Mouse (Mus musculus): ENCODE results near the gene Sugp1. TPM values are rescaled to one million over a fixed set of nuclear protein-coding genes. Genes with fewer than 3 reads are reported as not detected.
"Not testable (repeated sequence)": the region's sequence is repeated elsewhere in the genome, so short reads cannot be mapped to it uniquely, and the experiment has no call there.

Gene Sugp1
- polyA plus RNA-seq, 1 experiment from 2014 or later, result 57.7 TPM

- Histone ChIP-seq H3K36me3 (no peaks in the 10 kb centered on the region), H3K4me2 (no peak overlapping the region), H3K9ac (no peak overlapping the region), H3K27me3 (no peaks in the 10 kb centered on the region), H3K9me3 (no peaks in the 10 kb centered on the region), H3K4me1 (replicated peaks) (peaks cover 6% of the 10 kb centered on the region), H3K27ac (replicated peaks) (no peak overlapping the region), H3K4me3 (no peak overlapping the region)
- WGBS, result 45% methylated on average over 2 of the region's 2 CpGs
- no peak for ATAC-seq (ENCODE audit: low read depth)
Measured at GRCm38 (mm10) chr8:70005178-70005577, 37.4 kb upstream of the Sugp1 start.

DNA sequence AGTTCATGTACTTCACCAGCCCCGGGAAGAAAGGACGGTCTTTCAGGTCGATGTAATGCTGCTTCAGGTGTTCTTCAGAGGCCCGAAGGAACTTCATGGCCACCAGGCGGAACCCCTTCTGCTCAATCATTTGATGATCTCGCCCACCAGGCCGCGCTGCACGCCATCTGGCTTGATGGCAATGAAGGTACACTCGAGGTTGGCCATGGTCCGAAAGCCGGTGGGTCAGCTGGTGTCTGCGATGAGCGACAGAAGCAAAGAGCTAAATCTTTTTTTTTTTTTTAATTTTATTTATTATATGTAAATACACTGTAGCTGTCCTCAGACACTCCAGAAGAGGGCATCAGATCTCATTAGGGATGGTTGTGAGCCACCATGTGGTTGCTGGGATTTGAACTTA is 31.8 kb upstream of the Sugp1 start:
- not testable (repeated sequence) for H3K36me3 ChIP-seq; H3K4me1 ChIP-seq (replicated peaks); H3K27me3 ChIP-seq; H3K9me3 ChIP-seq; H3K4me2 ChIP-seq; H3K27ac ChIP-seq (replicated peaks); ATAC-seq (ENCODE audit: low read depth); H3K4me3 ChIP-seq; H3K9ac ChIP-seq
- WGBS, result 91% methylated on average over 14 of the region's 14 CpGs

- ATAC-seq (ENCODE audit: low read depth), result no peak
- 91% methylated on average over 3 of the region's 3 CpGs for WGBS
- no peak overlapping the region for H3K9ac ChIP-seq
- no peak overlapping the region for H3K27ac ChIP-seq (replicated peaks)
- no peaks in the 10 kb centered on the region for H3K27me3 ChIP-seq
- H3K36me3 ChIP-seq, result peaks cover 12% of the 10 kb centered on the region
- H3K4me2 ChIP-seq, result no peak overlapping the region
- no peaks in the 10 kb centered on the region for H3K4me1 ChIP-seq (replicated peaks)
- H3K4me3 ChIP-seq, result no peak overlapping the region
- H3K9me3 ChIP-seq, result no peaks in the 10 kb centered on the region
Measured at GRCm38 (mm10) chr8:70012350-70012749, 30.3 kb upstream of the Sugp1 start.

GRCm38 (mm10) chr8:70012763-70013162 is 29.9 kb upstream of the Sugp1 start:
- ATAC-seq (ENCODE audit: low read depth), result no peak
- 98% methylated on average over 1 of the region's 1 CpGs for WGBS
- Histone ChIP-seq H3K36me3 (peaks cover 16% of the 10 kb centered on the region), H3K9ac (no peak overlapping the region), H3K9me3 (no peaks in the 10 kb centered on the region), H3K27ac (replicated peaks) (no peak overlapping the region), H3K4me2 (no peak overlapping the region), H3K27me3 (no peaks in the 10 kb centered on the region), H3K4me1 (replicated peaks) (no peaks in the 10 kb centered on the region), H3K4me3 (no peak overlapping the region)

DNA sequence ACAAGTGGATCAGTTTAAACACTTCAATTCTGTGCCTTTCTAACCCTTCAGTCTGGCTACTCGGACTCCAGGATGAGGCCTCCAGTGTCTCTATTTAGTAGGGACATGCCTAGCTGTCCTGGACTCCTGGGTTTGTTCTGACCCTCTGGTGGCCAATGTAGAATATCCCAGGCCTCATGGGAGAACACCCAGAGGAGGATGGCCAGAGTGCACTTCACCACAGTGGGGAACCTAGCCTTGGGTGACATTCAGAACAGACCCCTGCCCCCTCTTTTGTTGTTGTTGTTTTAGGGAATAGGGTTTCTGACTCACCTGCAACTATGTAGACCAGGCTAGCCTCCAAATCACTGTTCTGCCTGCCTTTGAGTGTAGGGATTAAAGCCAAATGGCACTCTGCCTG is 27.6 kb upstream of the Sugp1 start:
- Histone ChIP-seq H3K4me2 (no peak overlapping the region), H3K27ac (replicated peaks) (no peak overlapping the region), H3K9ac (no peak overlapping the region), H3K36me3 (peaks cover 39% of the 10 kb centered on the region), H3K9me3 (no peaks in the 10 kb centered on the region), H3K4me3 (no peak overlapping the region), H3K4me1 (replicated peaks) (no peaks in the 10 kb centered on the region), H3K27me3 (no peaks in the 10 kb centered on the region)
- 83% methylated on average over 1 of the region's 1 CpGs for WGBS
- no peak for ATAC-seq (ENCODE audit: low read depth)

DNA sequence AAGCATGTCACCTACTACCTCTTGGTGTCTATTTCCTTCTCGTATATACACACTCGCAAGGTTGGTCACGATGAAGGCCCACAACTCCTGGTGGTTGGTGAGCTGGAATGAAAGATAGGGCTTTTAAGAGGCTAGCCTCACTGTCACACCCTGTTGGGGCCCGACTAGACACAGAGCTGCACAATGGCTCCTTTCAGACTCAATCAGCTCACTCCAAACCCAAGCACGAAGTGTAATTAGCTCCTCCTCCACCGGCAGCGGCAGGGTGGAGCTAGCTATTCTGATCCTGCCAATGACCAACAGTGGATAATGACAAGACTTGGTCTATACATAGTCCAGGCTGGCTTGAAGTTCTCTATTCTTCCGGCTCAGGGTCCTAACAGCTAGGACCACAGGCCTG is 19.0 kb upstream of the Sugp1 start:
- no peak overlapping the region for H3K9ac ChIP-seq
- 60% methylated on average over 8 of the region's 8 CpGs for WGBS
- peaks cover 100% of the 10 kb centered on the region for H3K36me3 ChIP-seq
- no peaks in the 10 kb centered on the region for H3K4me1 ChIP-seq (replicated peaks)
- H3K27me3 ChIP-seq, result no peaks in the 10 kb centered on the region
- ATAC-seq (ENCODE audit: low read depth), result no peak
- H3K4me3 ChIP-seq, result no peak overlapping the region
- no peaks in the 10 kb centered on the region for H3K9me3 ChIP-seq
- H3K27ac ChIP-seq (replicated peaks), result no peak overlapping the region
- H3K4me2 ChIP-seq, result no peak overlapping the region

DNA sequence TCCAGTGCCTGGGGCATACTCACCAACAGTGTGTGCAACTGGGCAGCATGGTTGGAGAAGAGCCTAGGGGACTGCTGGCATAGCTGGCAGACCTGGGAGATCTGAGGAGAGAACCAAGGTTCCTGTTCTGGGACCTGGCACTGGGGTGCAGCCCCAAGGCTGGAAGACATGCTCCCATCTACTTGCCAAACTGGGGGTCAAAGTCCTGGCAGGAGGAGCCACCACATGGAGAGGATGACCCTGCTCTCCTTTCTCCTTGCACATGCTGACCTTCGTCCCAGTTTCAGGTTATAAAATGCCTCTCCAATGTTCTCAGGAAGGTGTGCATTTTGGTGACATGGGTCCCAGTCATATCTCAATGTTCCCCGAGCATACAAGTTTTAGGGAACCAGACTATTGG is 16.5 kb upstream of the Sugp1 start:
- WGBS, result 80% methylated on average over 2 of the region's 2 CpGs

GRCm38 (mm10) chr8:70030255-70030654 is 12.4 kb upstream of the Sugp1 start:
- no peaks in the 10 kb centered on the region for H3K27me3 ChIP-seq
- H3K9me3 ChIP-seq, result no peaks in the 10 kb centered on the region
- H3K4me2 ChIP-seq, result no peak overlapping the region
- WGBS, result 93% methylated on average over 1 of the region's 1 CpGs
- ATAC-seq (ENCODE audit: low read depth), result no peak
- peaks cover 78% of the 10 kb centered on the region for H3K36me3 ChIP-seq
- H3K27ac ChIP-seq (replicated peaks), result no peak overlapping the region
- H3K4me1 ChIP-seq (replicated peaks), result no peaks in the 10 kb centered on the region
- no peak overlapping the region for H3K9ac ChIP-seq
- H3K4me3 ChIP-seq, result no peak overlapping the region

More for the DNA sequence above, 16.5 kb upstream of the Sugp1 start:
- peaks cover 100% of the 10 kb centered on the region for H3K36me3 ChIP-seq
- H3K4me1 ChIP-seq (replicated peaks), result no peaks in the 10 kb centered on the region
- no peaks in the 10 kb centered on the region for H3K9me3 ChIP-seq
- H3K4me3 ChIP-seq, result no peak overlapping the region
- no peak overlapping the region for H3K27ac ChIP-seq (replicated peaks)
- H3K9ac ChIP-seq, result no peak overlapping the region
- ATAC-seq (ENCODE audit: low read depth), result no peak
- no peaks in the 10 kb centered on the region for H3K27me3 ChIP-seq
- no peak overlapping the region for H3K4me2 ChIP-seq

GRCm38 (mm10) chr8:70037994-70038393 is 4.6 kb upstream of the Sugp1 start:
- H3K4me3 ChIP-seq, result no peak overlapping the region
- no peak for ATAC-seq (ENCODE audit: low read depth)
- H3K4me2 ChIP-seq, result no peak overlapping the region
- H3K4me1 ChIP-seq (replicated peaks), result peaks cover 23% of the 10 kb centered on the region
- H3K27me3 ChIP-seq, result no peaks in the 10 kb centered on the region
- no peaks in the 10 kb centered on the region for H3K9me3 ChIP-seq
- H3K27ac ChIP-seq (replicated peaks), result no peak overlapping the region
- H3K36me3 ChIP-seq, result peaks cover 16% of the 10 kb centered on the region; the same call in 1 of the 2 replicates
- no peak overlapping the region for H3K9ac ChIP-seq
- 92% methylated on average over 1 of the region's 1 CpGs for WGBS

GRCm38 (mm10) chr8:70041885-70042546 is 597 bp upstream of the Sugp1 start:
- 2% methylated on average over 46 of the region's 47 CpGs for WGBS
- H3K4me2 ChIP-seq, result peak overlapping the region; percentile 97
- H3K9me3 ChIP-seq, result no peaks in the 10 kb centered on the region
- H3K36me3 ChIP-seq, result 0 out of 2 replicates have a peak, but pooled peaks cover 3% of the 10 kb centered on the region
- peak overlapping the region; percentile 97 for H3K9ac ChIP-seq
- no peaks in the 10 kb centered on the region for H3K27me3 ChIP-seq
- H3K4me3 ChIP-seq, result peak overlapping the region; percentile 85
- peaks cover 39% of the 10 kb centered on the region for H3K4me1 ChIP-seq (replicated peaks)
- H3K27ac ChIP-seq (replicated peaks), result peak overlapping the region; percentile 87
- no peak; the same call in 1 of the 2 replicates for ATAC-seq (ENCODE audit: low read depth)

DNA sequence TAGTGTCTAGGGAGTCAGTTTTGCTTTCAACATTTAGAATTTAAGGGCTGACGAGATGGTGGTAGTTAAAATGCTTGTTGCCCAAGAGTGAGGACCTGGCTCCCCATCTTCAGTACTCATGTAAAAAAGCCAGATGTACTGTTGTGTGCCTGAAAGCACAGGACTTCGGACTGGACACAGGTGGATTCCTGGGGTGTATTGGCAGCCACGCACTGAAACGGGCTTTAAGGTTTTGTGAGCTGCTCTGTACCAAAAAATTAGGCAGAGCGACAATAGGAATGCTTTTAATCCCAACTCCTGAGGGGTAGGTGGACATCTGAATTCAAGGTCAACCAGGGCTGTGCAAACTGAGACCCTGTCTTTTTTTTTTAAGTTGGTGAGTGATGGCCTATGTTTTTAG is 1.4 kb downstream of the Sugp1 start:
- Histone ChIP-seq H3K27me3 (no peaks in the 10 kb centered on the region), H3K27ac (replicated peaks) (no peak overlapping the region), H3K4me3 (peak overlapping the region; percentile 85), H3K4me2 (peak overlapping the region; percentile 97), H3K9me3 (no peaks in the 10 kb centered on the region), H3K4me1 (replicated peaks) (peaks cover 39% of the 10 kb centered on the region), H3K36me3 (peaks cover 11% of the 10 kb centered on the region), H3K9ac (peak overlapping the region; percentile 97)
- 91% methylated on average over 5 of the region's 5 CpGs for WGBS
- ATAC-seq (ENCODE audit: low read depth), result no peak

- Histone ChIP-seq H3K9me3 (no peaks in the 10 kb centered on the region), H3K4me1 (replicated peaks) (no peaks in the 10 kb centered on the region), H3K4me2 (no peak overlapping the region), H3K27ac (replicated peaks) (no peak overlapping the region), H3K27me3 (no peaks in the 10 kb centered on the region), H3K4me3 (no peak overlapping the region), H3K9ac (no peak overlapping the region), H3K36me3 (peaks cover 58% of the 10 kb centered on the region)
- ATAC-seq (ENCODE audit: low read depth), result no peak
Measured at GRCm38 (mm10) chr8:70049662-70050061, 7.0 kb downstream of the Sugp1 start.

DNA sequence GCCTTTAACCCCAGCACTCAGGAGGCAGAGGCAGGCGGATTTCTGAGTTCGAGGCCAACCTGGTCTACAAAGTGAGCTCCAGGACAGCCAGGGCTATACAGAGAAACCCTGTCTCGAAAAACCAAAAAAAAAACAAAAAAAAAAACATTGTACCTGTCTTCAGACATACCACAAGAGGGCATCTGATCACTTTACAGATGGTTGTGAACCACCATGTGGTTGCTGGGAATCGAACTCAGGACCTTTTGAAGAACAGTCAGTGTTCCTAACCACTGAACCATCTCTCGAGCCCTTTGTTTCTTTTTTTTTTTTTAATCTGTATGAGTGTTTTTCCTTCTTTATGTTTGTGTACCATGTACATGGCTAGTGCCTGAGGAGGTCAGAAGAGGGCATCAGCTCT is 7.8 kb downstream of the Sugp1 start:
- not testable (repeated sequence) for H3K27ac ChIP-seq (replicated peaks); H3K9ac ChIP-seq; H3K4me2 ChIP-seq; H3K4me1 ChIP-seq (replicated peaks); ATAC-seq (ENCODE audit: low read depth); H3K4me3 ChIP-seq; H3K9me3 ChIP-seq; H3K27me3 ChIP-seq
- H3K36me3 ChIP-seq, result peaks cover 66% of the 10 kb centered on the region
- whole genome bisulfite sequencing, result 94% methylated on average over 5 of the region's 5 CpGs

Measured in neural tube, embryonic 13.5 days (tissue).